Mouse (Mus musculus): ENCODE data around the gene Txnrd3.

Gene Txnrd3

GRCm38 (mm10) chr6:89643798-89644270 lies at the start of gene Txnrd3:
Gene Txnrd3 (plus strand): TSS chr6:89643988.
- DNase-seq: peak; percentile 81

- DNase-seq: peak; percentile 95
These were observed 48.6 kb upstream of the Txnrd3 start, which contains the start of gene Chchd6 for GRCm38 (mm10) chr6:89595018-89595776. Gene Chchd6 (minus strand): TSS chr6:89595652.

- DNase-seq: no peak
These were observed 48.0 kb upstream of the Txnrd3 start for GRCm38 (mm10) chr6:89595777-89596146.

DNA sequence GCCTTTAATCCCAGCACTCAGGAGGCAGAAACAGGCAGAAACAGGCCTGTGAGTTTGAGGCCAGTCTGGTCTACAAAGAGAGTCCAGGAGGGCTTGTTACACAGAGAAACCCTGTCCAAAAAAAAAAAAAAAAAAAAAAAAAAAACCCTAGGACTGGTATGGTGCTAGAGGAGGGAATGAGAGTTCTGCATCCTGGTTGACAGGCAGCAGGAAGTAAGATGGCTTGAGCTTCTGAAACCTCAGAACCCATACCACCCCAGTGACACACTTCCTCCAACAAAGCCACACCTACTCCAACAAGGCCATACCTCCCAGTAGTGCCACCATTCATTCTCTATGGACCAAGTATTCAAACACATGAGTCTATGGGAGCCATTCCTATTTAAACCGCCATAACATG lies 47.3 kb upstream of the Txnrd3 start:
- DNase-seq: no peak

GRCm38 (mm10) chr6:89606096-89606495 lies 37.7 kb upstream of the Txnrd3 start:
- DNase-seq: no peak

DNA sequence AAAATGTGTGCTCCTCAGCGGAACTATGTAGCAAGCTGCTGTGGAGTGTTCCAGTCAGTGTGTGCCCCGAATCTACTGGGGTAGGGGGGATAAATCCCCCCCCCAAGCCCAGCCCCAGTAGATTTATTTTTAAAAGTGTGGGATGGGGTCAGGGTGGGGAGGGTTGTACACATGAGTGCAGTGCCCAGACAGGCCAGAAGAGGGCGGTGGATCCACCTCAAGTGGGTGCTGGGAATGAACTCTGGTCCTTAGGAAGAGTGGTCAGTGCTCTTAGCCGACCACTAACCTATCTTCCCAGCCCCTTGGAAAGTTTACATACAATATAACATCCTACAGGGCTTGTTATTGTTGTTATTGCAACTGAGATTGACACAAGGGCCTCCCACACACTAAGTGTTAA lies 35.8 kb upstream of the Txnrd3 start:
- no peak for DNase-seq

DNA sequence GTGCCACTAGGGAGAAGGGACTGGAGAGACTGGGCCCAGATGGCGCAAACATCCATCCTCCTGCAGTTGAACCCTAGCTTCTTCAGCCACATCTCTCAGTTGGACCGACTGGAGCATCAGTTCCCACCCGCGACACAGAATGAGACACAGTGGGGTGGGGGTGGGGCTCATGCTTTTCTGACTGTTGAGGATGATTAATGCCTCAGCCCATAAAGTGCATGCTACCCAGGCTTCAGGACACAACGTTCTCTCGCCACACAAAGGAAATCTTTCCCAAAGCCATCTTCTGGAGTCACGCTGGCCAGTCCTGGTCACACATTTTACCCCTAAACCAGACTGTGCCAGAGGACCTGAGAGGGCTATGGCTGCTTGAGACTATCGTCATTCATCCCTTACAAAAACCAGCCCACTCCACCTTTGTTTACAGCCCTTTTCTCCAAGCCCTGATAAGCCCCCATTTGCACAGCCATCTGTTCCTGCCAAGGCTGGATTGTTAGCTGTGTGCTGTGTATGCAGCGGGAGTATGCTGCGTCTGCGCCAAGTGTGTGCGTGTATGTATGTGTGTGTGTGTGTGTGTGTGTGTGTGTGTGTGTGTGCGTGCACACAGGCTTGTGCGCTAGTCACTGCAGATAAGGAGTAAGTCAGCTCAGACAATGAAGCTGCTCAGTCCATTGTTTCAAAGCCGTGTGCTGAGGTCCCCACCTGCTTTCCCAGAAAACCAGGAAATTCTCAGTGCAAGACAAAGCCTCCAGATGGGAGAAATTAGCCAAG lies 30.3 kb upstream of the Txnrd3 start:
- DNase-seq: no peak

GRCm38 (mm10) chr6:89614107-89614471 lies 29.7 kb upstream of the Txnrd3 start:
- no peak for DNase-seq

DNA sequence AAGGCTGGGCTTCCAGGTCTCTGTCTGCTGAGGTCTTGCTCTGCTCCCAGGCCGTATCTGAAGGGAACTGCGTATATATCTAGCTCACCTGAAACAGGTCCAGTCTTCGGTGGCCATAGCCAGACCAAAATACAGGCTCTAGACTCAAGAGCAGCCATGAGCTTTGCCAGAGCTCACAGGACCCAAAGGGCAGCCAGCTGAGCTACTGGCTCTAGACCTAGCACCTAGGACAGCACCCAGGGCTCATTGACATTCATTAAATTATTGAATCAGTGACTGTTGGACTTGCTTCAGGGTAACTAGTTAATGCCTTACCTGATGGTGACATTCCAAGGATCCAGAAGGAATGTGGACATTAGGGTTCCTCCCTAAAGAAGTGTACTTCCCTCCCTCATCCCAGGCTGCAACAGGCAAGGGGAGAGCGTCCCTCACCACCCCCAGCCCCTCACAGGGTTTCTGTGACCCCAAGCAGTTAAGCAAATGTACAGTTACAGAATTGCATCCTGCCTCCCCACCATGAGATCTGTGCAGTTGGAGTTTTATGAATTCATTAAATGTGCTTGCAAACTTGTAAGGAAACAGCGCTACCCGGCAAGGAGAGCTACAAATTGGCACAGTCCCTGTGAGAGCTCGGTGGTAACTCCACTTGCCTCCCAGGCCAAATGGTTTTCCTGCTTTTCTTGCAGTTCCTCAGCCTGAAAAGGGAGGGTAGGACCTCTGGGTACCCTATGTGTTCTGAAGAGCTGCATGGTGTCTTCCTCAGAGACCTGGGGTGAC lies 29.0 kb upstream of the Txnrd3 start:
- DNase-seq: no peak

DNA sequence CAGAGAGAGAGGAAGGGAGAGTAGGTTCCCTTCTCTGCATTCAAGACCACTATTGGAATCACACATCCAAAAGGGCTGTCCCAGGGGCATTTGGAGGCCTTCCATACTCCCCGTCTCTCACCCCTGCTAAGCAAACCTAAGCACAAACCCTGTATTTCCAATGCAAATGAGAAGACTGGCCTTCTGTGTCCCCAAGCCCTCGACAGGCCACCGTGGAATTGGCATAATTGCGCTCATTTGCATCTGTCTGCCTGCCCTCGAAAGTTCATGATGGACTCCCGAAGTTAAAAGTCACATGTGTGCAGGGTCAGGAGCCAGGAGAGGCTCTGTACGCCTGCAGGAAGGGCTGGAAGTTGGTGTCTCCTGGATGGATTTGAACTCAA lies 28.4 kb upstream of the Txnrd3 start:
- DNase-seq: no peak

DNA sequence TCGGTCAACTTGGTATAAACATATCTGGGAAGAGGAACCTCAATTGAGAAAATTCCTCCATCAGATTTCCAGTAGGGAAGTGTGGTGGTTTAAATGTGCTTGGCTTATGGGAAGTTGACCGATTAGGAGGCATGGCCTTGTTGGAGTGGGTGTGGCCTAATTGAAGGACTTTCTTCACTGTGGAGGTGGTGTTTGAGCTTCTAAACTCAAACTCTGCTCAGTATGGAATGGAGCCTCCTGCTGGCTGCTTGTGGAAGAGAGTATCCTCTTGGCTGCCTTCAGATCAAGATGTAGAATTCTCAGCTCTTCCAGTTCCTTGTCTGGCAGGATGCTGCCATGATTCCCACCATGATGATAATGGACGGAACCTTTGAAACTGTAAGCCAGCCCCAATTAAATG lies 21.1 kb upstream of the Txnrd3 start:
- DNase-seq: no peak

- DNase-seq: no peak
These were observed 15.6 kb upstream of the Txnrd3 start for GRCm38 (mm10) chr6:89628045-89628785.

DNA sequence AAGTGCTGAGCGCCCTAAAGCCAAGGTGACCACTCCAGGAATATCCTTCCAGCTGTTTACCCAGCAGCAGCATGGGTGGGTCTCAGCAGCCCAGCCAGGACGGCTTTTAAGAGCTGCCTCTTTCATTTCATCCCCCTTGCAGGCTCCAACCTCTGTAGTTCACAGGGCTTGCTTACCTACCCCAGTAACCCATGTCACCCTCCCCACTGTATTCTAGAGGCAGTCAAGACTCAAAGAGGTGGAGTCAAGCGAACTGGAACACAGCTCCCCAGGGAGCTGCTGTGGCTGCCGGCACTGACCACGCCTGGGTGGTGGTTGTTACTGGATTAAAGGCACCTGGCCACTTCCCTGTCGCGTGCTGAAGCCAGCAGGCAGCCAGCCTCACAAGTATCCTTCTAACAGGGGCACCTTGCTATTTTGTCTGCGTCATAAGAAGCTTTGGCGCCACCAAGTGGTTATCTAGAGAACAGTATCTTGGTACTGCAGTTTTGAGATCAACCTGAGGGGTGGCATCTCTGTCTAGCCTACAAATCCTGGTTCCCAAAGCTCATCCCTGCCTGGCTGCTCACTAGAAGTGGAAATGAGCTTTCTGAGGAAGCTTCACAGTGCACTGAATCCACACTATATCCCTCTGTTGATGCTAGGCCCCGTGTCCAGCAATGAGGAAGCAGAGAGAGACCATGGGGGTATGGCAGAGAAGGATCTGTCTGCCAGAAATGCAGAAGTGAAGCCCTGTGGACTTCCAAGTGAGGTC lies 11.8 kb upstream of the Txnrd3 start:
- DNase-seq: peak; percentile 80

GRCm38 (mm10) chr6:89633115-89633514 lies 10.7 kb upstream of the Txnrd3 start:
- DNase-seq: no peak

- no peak for DNase-seq
These were observed 9.4 kb upstream of the Txnrd3 start for GRCm38 (mm10) chr6:89634400-89634799.

- DNase-seq: no peak
These were observed 5.8 kb upstream of the Txnrd3 start for GRCm38 (mm10) chr6:89637977-89638376.

GRCm38 (mm10) chr6:89639025-89639424 lies 4.8 kb upstream of the Txnrd3 start:
- DNase-seq: no peak

DNA sequence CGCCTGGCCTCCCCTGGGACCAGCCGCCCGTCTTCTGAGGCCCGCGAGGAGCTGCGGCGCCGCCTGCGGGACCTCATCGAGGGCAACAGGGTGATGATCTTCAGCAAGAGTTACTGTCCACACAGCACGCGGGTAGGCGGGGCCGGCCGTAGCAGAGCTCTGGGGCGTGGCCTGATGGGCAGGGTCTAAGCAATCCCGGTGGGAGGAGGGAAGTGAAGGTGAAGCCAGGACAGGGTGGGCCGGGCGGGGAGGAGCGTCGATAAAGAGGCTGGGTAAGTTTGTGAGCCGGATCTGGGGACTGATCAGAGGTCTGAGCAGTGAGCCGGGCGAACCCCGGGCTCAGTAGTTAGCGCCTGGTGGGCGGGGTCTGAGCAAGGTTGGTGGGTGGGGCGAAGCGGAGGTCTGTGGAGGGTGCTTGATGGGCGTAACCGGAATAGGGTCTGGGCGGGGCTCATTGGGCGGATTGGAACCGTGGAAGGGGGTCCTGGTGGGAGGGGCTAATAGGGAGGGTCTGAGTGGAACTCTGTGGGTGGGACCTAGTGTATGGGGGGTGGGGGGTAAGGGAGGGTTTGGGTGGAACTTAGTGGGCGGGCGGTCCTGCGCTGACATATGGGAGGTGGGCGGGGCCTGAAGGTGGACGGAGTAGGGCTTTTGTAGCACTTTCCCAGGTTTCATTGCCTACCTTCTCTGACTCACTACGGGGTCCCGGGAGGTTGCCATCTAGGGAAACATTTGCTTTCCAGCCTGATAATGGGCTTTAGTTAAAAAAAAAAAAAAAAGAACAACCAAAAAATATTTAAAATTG lies 685 bp downstream of the Txnrd3 start:
- DNase-seq: peak; percentile 83

DNA sequence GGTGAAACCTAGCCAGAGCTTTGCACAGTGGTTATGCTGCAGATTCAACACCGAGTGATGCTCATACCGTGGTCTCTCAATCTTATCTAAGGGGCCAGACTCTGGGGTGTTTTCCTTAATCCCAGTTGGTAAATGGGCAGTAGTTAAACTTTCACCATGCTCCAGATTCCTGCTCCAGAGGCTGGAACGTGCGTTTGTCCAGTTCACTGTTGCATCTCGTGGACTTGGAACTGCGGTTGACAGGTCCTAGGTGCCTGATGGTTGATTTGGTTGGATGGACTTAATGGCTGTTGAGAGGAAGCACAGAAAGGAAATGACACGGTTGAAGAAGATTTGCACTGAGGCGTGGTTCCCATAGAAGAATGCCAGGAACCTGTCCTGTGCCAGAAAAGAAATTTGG lies 6.1 kb downstream of the Txnrd3 start:
- DNase-seq: no peak

- DNase-seq: no peak
These were observed 8.0 kb downstream of the Txnrd3 start for GRCm38 (mm10) chr6:89651770-89652169.

- DNase-seq: no peak
These were observed 11.2 kb downstream of the Txnrd3 start for GRCm38 (mm10) chr6:89655011-89655410.

Data from cerebellum, adult 11-12 months (tissue).